Mouse (Mus musculus) lung, postnatal 14 days (tissue): ENCODE data around the gene Zfp810.
"Not testable (repeated sequence)": the region's sequence is repeated elsewhere in the genome, so short reads cannot be mapped to it uniquely, and the experiment has no call there.

Experiments used
- DNase-seq: peaks from one replicate; pipeline ENCODE4 v3.0.0; 2021

Gene Zfp810

DNA sequence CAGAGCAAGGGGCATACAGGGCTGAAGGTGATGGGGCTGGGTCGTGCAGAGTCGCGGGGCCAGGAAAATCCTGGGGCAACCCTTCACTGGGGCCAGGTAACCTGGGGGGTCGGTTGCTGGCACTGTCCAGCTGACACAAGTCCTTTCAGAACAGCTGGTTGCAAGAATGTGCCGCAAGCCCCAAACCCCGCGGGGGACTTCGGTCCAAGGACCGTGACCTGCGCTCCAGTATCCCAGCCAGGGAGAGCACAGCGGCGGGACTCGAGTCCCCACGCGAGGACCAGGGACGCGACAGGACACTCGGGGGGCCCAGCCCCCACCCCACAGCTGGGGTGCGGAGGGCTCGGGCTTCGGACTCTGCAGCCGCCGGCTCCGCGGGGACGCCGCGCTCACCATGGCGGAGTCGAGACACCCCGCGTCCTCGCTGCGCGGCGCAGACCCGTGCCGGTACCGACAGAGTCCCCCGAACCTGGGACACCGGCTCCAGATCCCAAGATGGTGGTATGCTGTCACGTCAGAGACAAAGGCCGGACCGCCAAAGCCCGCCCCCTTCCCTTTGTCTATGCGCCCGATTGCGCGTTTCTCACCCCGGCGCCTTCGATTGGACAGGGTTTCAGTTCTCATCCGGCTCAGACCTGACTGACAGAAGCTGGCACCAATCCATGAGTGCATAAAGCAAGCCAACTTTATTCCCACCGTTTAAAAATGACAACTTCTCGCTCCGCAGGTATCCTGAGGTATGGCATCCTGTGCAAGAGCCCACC lies at the start of gene Zfp810:
Gene Zfp810, minus strand, starts transcription at position 493 of the 764 bp plus-strand sequence.
- DNase-seq: peak; percentile 94

DNA sequence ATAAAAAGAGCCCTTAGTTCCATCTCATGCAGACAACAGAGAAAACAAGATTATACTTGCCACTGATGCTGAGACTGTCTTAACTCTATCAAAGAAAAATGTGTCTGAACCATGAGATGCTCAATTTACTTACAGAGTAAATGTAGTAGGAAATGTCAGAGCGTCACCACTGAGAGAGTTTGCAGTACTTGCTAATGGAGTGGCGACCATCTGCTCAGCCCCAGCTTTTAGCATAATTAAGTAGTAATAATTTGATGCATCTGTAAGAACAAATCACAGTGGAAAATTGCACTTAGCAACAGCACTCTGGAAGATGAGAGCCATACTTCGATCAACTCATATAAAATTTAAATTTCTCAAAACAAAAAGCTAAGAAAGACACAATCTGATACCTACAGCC lies 48.5 kb upstream of the Zfp810 start:
- no peak for DNase-seq

DNA sequence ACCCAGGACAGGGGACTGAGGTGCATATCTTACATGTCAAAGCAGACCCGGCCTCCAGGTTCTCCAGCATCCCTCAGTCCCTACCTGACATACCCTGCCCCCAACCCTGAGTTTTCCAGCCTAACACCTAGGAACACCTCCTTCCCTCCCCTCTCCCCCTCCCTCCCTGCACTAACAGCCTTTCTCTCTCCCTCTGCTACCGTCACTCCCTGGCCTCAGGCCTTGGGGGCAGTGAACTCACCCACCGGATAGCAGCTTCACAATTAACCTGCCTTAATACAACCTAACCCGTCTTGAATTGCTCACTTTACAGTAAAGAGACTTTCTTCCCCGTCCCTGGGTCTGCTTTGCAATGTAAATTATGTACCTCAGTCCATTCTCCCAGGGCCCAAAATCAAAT lies 46.5 kb upstream of the Zfp810 start:
- DNase-seq: no peak

DNA sequence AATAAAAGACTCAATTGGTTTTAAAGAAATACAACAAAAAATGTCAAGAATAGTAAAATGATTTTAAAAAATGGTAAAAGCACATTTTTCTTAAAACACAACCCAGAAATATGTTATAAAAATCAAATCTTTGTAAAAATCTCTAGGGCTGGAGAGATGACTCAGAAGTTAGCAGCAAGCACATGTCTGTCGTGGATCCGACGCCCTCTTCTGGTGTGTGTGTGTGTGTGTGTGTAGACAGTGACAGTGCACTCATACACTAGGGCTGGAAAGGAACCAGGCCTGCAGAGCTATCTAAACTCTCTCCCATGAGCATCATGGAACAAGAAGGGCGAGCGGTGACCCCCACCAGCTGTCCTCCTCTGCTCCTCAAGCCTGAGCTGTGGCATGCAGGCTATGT lies 46.0 kb upstream of the Zfp810 start:
- DNase-seq: no peak

DNA sequence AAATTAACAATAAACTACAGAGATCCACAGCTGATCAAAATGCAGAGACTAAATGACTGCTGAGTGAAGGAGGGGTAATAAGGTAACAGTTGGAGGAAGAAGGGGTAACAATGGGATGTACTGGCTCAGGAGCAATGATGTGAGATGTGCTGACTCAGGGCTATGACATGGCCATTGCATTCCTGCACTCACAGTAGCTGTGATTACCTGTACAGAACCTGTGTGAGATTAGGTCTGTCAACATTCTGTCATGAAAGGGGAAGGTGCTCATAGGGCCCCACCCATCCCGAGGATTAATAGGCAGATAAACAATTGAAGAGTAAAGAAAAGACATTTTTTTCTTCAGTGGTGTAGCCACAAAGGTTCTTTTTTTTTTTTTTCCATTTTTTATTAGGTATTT lies 32.9 kb upstream of the Zfp810 start:
- no peak for DNase-seq

DNA sequence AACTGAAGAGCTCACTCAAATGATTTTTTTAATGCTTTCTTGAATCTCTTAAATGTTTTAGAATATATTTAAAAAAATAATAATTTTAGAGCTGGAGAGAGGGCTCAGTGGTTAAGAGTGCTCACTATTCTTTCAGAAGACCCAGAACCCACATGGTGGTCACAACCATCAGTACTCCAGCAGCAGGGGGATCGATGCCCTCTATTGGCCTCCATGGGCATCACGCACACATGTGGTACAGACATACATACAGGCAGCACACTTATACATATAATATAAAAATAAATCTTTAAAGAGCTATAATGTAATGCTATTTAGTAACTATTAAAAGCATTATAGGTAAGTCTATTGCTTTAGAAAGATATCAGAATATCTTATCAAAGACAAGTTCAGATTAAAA lies 29.8 kb upstream of the Zfp810 start:
- DNase-seq: no peak

DNA sequence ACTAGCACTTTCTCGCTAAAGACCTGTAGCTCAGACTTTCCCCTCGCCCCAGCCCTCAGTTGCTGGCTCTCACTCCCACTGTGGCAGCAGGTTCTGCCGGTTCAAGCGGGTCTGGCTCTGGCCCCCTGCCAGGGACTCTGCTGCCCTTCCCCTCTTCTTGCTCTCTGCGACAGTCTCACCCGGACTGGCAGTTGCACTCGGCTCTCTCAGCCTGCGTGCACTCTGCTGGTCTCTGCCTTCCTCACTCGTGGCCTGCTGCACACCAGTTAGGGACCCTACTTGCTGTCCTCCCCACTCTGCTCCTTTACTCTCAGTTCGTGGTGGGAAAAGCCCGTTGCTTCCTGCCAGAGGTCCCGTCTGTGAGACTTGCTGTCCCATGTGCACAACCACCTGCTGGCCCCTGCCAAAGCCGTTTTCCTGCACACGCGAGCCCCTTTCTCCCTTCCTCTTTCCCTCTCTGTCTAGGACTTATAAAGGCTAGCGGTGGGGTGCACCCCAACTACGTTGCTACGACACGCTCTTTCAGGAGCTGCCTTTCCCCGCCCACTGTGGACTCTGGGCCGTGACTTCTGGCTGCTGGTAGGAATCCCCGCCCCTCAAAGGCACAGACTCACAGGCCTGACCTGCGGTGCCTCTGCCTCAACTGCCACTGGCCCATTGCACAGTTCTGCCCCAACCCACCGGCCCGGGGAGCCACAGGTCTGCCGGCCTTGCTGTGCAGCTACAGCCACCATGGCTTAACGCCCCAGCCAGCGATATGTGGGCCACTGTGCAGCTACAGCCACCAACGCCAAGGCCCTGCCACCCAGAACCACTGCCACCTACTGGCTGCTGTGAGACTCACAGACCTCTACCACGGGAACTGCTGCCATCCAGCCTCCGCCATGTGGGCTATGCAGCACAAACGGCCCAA lies 20.3 kb upstream of the Zfp810 start:
- peak; percentile 92 for DNase-seq

DNA sequence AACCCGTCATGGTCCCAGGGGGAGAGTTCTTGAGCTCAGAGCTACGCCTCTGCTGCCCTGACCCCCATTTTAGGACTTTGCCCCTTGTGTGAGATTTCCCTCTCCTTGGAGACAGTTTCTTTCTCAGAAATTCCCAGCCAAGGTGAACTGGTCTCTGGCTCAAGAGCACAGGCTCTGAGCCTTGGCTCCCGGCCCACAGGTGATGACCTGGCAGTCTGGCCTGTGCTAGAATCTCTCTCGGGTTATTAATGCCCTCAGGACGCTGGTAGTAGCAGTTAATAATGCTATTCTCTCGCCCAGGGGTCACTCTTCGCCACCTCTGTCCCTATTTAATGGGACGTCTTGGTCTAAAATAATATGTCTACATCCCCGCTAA lies 19.6 kb upstream of the Zfp810 start:
- peak; percentile 59 for DNase-seq

DNA sequence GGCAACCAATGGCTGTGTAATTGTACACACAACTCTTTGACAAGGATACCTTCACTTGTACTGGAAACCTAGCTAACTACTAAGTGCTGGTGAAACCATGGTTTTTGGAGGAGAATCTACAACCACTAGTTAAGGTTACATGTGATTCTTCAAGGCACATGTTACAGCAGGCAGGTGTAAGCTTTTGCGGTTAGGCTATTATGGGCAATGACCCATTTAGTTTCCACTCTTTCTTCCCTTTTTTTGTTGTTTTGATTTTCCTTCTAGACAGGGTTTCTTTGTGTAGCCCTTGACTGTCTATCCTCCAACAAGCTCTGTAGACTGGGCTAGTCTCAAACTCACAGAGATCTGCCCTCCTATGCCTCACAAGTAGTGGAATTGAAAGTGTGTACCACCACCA lies 17.1 kb upstream of the Zfp810 start:
- DNase-seq: no peak

DNA sequence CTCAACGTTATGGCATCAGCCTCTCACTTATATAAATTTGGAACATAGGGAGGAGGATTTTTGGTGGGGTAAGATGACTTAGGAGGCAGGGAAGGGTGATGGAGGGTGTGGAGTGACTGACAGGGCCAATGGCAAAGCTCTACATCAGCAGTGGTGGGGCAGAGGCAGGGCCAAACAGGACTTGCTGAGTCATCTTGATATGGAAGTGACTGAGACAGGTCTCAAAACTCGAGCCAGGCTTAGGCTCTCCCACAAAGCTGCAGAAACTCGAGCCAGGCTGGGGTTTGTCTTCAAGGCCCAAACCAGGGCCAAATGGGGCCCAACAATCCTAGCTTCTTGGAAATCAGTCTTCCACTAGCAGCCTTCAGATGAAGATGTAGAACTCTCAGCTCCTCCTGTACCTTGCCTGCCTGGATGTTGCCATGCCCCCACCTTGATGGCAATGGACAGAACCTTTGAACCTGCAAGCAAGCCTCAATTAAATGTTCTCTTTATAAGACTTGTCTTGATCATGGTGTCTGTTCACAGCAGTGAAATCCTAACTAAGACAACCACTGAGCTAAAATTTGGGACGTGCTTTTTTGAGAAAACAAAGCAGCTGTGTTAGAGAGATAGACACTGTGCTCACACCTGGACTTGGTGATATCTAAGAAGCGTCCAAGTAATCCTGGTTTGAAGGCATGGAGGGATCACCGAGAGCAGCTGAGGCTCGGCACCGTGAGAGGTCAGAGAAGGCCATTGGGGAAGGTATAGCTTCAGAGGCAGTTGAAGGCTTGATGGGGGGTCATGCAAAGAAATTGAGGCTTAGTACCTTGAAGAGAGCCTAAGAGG lies 15.1 kb upstream of the Zfp810 start:
- DNase-seq: no peak

DNA sequence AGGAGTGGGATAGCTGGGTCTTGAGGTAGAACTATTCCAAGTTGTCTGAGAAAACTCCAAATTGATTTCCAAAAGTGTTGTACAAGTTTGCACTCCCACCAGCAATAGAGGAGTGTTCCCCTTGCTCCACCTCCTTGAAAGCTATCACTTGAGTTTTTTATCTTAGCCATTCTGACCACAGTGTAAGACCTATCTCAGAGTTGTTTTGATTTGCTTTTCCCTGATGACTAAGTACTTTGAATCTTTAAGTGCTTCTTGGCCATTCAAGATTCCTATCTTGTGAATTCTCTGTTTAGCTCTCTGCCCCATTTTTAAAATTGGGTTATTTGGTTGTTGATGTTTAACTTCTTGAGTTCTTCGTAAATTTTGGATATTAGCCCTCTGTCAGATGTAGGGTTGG lies 11.7 kb upstream of the Zfp810 start:
- DNase-seq: no peak

DNA sequence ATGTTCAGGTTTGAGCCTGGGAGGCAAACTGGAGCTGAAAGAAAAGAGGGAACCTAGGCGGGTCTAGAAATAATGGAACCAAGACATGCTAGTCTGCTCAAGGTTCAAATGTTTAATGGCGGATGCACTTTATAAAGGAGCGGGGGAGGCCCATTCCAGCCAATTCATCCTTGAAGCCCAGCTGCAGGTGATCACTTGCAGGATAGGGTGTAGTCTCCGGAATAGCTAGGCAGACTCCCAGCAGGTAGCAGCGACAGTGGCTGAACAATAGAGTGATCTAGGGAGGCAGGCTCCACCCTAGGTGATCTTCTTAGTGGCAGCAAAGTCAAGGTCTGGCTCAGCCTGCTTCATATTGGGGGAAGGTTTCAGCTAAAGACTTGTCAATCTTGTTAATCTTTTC lies 8.6 kb upstream of the Zfp810 start:
- DNase-seq: not testable (repeated sequence)

DNA sequence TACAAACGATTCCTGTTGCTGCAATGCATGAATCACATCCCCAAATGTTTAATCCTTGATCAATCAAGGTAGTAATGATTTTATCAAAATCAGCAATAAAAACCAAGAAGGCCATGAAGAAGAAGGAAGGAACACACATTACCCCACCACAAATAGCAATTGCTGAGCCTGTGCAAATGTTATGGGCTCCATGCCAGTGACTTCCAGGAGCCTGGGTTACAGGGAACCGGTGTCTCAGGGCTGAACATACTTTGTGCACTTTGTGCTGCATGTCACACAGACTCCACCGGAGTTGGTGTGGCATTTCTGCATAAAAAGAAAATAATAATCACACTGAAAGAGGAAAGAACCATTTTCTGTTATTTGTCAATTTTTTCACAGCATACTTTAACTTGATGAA lies 6.6 kb upstream of the Zfp810 start:
- DNase-seq: peak; percentile 20

DNA sequence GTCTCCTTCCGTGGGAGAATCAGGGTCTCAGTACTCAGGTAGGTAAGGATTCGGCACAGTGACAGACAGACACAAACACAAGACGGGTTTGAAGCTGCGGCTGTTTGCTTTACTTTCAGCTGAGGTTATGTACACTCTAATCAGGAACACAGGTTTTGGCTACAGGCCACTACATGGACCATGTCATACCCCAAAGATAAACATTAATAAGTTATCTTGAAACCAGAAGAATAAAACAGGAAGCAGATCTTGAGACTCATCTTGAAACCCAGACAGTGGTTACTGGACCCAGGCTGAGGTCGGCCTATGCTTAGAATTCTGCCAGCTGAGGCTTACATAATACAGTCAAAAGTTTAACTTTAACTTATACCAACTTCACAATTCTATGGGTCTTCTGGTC lies 5.8 kb upstream of the Zfp810 start:
- DNase-seq: peak; percentile 49

DNA sequence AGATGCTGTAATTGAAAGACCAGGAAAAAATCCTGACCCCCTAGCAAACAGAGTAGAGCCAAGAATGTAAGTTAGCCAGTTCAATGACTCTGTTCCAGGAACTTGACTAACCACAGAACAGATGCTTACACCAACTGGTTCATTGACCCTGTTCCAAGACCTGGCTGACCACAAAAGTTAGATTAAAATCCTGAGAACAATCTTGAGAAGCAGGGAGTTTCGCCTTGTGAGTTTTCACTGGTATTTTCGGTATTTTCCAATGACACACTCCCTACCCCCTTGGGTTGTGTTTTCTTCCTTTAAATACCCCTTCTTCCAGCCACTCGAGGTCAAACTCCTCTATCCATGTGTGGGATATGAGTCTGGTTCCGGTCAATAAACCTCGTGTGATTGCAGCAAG lies 2.2 kb upstream of the Zfp810 start:
- no peak for DNase-seq

DNA sequence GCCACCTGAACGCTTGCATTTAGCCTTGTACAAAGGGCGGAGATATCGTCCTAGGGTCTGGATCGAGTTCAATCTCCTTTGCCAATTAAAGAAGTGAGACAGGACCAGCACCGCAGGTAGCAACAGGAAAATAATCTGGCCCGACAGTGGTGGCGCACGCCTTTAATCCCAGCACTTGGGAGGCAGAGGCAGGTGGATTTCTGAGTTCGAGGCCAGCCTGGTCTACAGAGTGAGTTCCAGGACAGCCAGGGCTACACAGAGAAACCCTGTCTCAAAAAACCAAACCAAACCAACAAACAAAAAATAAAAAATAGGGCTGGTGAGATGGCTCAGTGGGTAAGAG lies 443 bp upstream of the Zfp810 start:
- DNase-seq: not testable (repeated sequence)

DNA sequence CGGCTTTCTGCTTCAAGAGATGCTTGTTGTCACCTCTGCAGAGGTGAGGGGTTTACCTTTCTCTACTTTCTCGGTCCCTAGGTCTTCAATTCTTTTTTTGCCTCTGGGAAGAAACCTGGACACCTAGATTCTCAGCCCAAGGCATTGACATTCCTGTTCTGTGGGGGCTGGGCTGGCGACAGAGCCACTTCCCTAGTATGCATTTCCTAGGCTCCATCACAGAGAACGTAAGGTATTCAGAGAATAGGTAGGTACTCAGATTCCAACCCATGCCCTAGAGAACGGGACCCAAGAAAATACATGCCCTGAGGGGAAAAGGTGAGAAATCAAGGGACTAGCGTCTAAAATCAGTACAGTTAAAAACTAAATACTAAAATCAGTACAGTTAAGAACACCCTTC lies 722 bp downstream of the Zfp810 start:
- no peak for DNase-seq

DNA sequence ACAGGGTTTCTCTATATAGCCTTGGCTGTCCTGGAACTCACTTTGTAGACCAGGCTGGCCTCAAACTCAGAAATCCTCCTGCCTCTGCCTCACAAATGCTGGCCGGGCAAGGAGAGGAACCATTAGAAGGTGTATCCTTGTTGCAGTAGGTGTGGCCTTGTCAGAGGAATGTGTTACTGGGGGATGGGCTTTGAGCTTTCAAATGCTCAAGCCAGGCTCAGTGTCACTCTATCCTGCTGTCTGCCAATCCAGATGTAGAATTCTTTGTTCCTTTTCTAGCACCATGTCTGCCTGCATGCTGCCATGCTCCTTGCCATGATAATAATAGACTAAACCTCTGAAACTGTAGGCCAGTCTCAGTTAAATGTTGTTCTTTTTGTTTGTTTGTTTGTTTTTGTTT lies 5.2 kb downstream of the Zfp810 start:
- DNase-seq: no peak

DNA sequence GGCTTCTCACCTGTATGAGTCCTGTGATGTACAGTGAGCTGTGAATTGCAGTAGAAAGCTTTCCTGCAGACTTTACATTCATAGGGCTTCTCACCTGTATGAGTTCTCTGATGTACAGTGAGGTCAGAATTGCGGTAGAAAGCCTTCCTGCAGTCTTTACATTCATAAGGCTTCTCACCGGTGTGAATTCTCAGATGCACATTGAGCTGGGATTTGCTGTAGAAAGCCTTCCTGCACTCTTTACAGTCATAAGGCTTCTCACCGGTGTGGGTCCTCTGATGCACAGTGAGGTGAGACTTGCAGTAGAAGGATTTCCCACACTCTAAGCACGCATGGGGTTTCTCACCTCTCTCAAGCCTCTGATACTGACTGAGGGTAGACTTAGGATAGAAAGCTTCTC lies 28.7 kb downstream of the Zfp810 start:
- no peak for DNase-seq

DNA sequence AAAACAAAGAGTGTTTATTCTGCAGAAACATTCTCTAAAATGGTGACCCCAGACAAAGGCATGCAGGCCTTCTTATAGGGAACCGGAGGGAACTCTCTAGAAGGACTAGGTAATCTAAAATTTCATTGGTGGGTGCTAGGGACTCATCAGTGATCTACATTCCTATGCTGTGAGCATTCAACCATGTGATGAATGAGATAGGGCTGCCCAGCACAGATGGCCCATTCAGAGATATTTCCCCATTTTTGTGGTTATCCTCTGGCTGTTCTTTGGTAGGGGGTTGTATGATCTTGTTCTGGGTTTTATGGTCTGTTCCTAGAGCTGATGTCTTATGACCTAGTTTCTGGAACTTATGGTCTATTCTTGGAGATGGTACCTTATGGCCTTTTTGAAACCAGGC lies 38.6 kb downstream of the Zfp810 start:
- DNase-seq: no peak

DNA sequence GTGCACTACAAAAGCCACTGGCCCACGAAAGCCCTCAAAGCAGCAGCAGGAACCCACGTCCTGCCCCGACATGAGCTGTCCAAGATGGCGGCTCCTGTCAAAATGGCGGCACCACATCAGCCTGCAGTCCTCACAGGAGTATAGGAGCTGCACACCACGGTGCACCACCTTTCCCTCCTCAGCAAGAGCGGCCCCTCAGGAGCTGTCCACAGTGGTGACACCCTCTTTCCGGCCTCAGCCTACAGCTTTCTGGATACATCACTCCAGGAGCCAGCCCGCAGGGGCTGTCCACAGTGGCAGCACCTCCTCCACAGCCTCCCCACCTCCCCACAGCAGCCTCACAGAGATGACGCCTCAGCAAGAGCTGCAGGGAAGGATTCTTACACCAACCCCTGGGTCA lies 44.8 kb downstream of the Zfp810 start:
- DNase-seq: no peak

DNA sequence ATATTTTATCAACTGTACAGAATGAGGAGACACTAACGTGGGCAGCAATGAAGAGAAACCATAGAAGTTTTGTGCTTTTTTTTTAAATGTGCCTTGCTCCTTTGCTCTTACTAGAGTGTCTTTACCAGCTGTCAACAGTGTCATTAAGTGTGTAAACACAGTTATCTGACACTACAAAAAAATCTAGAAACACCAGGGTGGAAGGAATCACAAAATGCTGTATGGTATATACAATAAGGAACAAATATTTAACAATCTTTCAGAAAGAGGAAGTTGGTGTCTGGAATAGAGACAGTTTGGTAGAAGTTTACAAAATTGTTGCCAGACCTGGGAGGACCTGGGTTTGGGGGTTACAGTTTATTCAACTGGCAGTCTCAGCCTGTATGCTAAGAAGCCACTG lies 45.9 kb downstream of the Zfp810 start:
- DNase-seq: no peak

DNA sequence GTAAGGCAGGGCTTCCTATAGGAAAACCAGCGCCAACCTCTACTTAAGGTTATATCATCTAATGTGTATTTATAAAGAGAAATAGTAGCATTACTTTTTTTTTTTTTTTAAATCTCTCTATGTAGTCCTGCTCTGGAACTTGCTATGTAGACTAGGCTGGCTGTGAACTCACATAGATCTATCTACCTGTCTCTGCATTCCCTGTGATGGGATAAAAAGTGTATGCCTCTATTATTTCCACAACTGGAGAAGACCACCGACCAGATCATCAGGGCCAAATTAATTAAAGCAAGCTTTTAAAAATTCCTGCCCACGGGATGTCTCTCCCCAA lies 47.4 kb downstream of the Zfp810 start:
- DNase-seq: no peak
